Mouse (Mus musculus) liver, embryonic 15.5 days (tissue): ENCODE results near the gene Ipcef1. TPM values are rescaled to one million over a fixed set of nuclear protein-coding genes. Genes with fewer than 3 reads are reported as not detected.

ENCODE experiments used
- ATAC-seq: fragments of 200-750 bp; cut with Nextera tagmentation; 2 replicates; pipeline ENCODE4 v1.8.0; 2017; ENCODE audit warnings: moderate number of reproducible peaks, mild to moderate bottlenecking, moderate library complexity; ENCODE audit not compliant: insufficient read depth
- H3K27ac ChIP-seq: fragments of 300-500 bp; sonication (generic); replicated peaks from 2 replicates; pipeline ENCODE4 v1.5.1; 2015; ENCODE audit warnings: mild to moderate bottlenecking, inconsistent platforms
- H3K27me3 ChIP-seq: fragments of 300-500 bp; sonication (generic); 2 replicates; pipeline ENCODE4 v1.6.1; 2015; ENCODE audit warnings: mild to moderate bottlenecking, inconsistent platforms
- H3K36me3 ChIP-seq: fragments of 300-500 bp; sonication (generic); replicated peaks from 2 replicates; pipeline ENCODE4 v1.6.1; 2015; ENCODE audit warnings: moderate library complexity, mild to moderate bottlenecking, inconsistent platforms
- H3K4me1 ChIP-seq: fragments of 300-500 bp; sonication (generic); replicated peaks from 2 replicates; pipeline ENCODE4 v1.6.1; 2015; ENCODE audit warnings: inconsistent platforms
- H3K4me2 ChIP-seq: fragments of 300-500 bp; sonication (generic); 2 replicates; pipeline ENCODE4 v1.6.1; 2015; ENCODE audit warnings: moderate library complexity, mild to moderate bottlenecking, inconsistent platforms
- H3K4me3 ChIP-seq: fragments of 300-500 bp; sonication (generic); replicated peaks from 2 replicates; pipeline ENCODE4 v1.5.1; 2015; ENCODE audit warnings: mild to moderate bottlenecking, inconsistent platforms
- H3K9ac ChIP-seq: fragments of 300-500 bp; sonication (generic); 2 replicates; pipeline ENCODE4 v1.6.1; 2015; ENCODE audit warnings: moderate library complexity, mild to moderate bottlenecking, inconsistent platforms
- H3K9me3 ChIP-seq: fragments of 300-500 bp; sonication (generic); replicated peaks from 2 replicates; pipeline ENCODE4 v1.6.1; 2016; ENCODE audit warnings: inconsistent platforms
- WGBS: fragments of 180-500 bp; shearing (Covaris S2); methylation state at CpG from one replicate; pipeline ENCODE4 v1.1.7; 2015; ENCODE audit warnings: mixed read lengths; ENCODE audit not compliant: insufficient replicate concordance; 5-methylcytosine and 5-hydroxymethylcytosine counted together
- polyA plus RNA-seq: library from polyadenylated mRNA; unstranded; fragments of >200 nt; fragmentation: Nextera tagmentation; extraction: Ambion mirVana; gene quantifications from 2 replicates; pipeline ENCODE4 v1.2.1, GENCODE M21; 2015

Gene Ipcef1
- polyA plus RNA-seq, 1 experiment from 2014 or later, result 0.78 TPM

GRCm38 (mm10) chr10:7063752-7064457 lies 11.6 kb upstream of the Ipcef1 start:
- Histone ChIP-seq H3K4me2 (no peak overlapping the region), H3K9ac (no peak overlapping the region), H3K4me1 (no peaks in the 10 kb centered on the region), H3K27ac (no peak overlapping the region), H3K27me3 (no peaks in the 10 kb centered on the region), H3K36me3 (no peaks in the 10 kb centered on the region), H3K9me3 (no peaks in the 10 kb centered on the region), H3K4me3 (peak overlapping the region; percentile 21; the same call in 1 of the 2 replicates)
- ATAC-seq, result no peak
- 32% methylated on average over 9 of the region's 9 CpGs for WGBS

- no peaks in the 10 kb centered on the region for H3K9me3 ChIP-seq
- 10% methylated on average over 7 of the region's 7 CpGs for WGBS
- H3K27ac ChIP-seq, result no peak overlapping the region
- no peaks in the 10 kb centered on the region for H3K27me3 ChIP-seq
- no peak for ATAC-seq
- H3K4me1 ChIP-seq, result no peaks in the 10 kb centered on the region
- H3K4me3 ChIP-seq, result 0 out of 2 replicates have a peak overlapping the region, but pooled peaks have one; percentile 21
- H3K36me3 ChIP-seq, result no peaks in the 10 kb centered on the region
- H3K9ac ChIP-seq, result no peak overlapping the region
- H3K4me2 ChIP-seq, result no peak overlapping the region
These were observed 10.7 kb upstream of the Ipcef1 start for GRCm38 (mm10) chr10:7062993-7063392.

- Histone ChIP-seq H3K27ac (no peak overlapping the region), H3K4me2 (no peak overlapping the region), H3K4me3 (no peak overlapping the region), H3K9me3 (no peaks in the 10 kb centered on the region), H3K9ac (no peak overlapping the region), H3K4me1 (no peaks in the 10 kb centered on the region), H3K27me3 (no peaks in the 10 kb centered on the region), H3K36me3 (no peaks in the 10 kb centered on the region)
- no peak for ATAC-seq
- WGBS, result 45% methylated on average over 5 of the region's 5 CpGs
These were observed 8.0 kb upstream of the Ipcef1 start for GRCm38 (mm10) chr10:7060326-7060725.

GRCm38 (mm10) chr10:7057546-7057945 lies 5.3 kb upstream of the Ipcef1 start:
- Histone ChIP-seq H3K9ac (no peak overlapping the region), H3K27ac (no peak overlapping the region), H3K4me2 (no peak overlapping the region), H3K9me3 (no peaks in the 10 kb centered on the region), H3K27me3 (no peaks in the 10 kb centered on the region), H3K4me3 (no peak overlapping the region), H3K36me3 (no peaks in the 10 kb centered on the region), H3K4me1 (no peaks in the 10 kb centered on the region)
- WGBS, result 44% methylated on average over 1 of the region's 1 CpGs
- ATAC-seq, result no peak

GRCm38 (mm10) chr10:7054560-7055205 lies 2.4 kb upstream of the Ipcef1 start:
- no peak overlapping the region for H3K9ac ChIP-seq
- ATAC-seq, result no peak
- H3K4me1 ChIP-seq, result no peaks in the 10 kb centered on the region
- H3K27me3 ChIP-seq, result no peaks in the 10 kb centered on the region
- no peaks in the 10 kb centered on the region for H3K36me3 ChIP-seq
- no peak overlapping the region for H3K4me3 ChIP-seq
- no peaks in the 10 kb centered on the region for H3K9me3 ChIP-seq
- no peak overlapping the region for H3K27ac ChIP-seq
- no peak overlapping the region for H3K4me2 ChIP-seq
- 46% methylated on average over 6 of the region's 6 CpGs for WGBS

GRCm38 (mm10) chr10:7049901-7050300 lies 2.4 kb downstream of the Ipcef1 start:
- no peak for ATAC-seq
- 18% methylated on average over 3 of the region's 3 CpGs for WGBS
- no peaks in the 10 kb centered on the region for H3K9me3 ChIP-seq

GRCm38 (mm10) chr10:7047919-7048291 lies 4.4 kb downstream of the Ipcef1 start:
- Histone ChIP-seq H3K4me1 (no peaks in the 10 kb centered on the region), H3K36me3 (no peaks in the 10 kb centered on the region), H3K4me3 (no peak overlapping the region), H3K4me2 (no peak overlapping the region), H3K9ac (no peak overlapping the region), H3K27me3 (no peaks in the 10 kb centered on the region), H3K27ac (no peak overlapping the region), H3K9me3 (no peaks in the 10 kb centered on the region)
- WGBS, result 69% methylated on average over 2 of the region's 2 CpGs
- ATAC-seq, result no peak

More at GRCm38 (mm10) chr10:7049901-7050300, 2.4 kb downstream of the Ipcef1 start:
- no peaks in the 10 kb centered on the region for H3K4me1 ChIP-seq
- no peak overlapping the region for H3K27ac ChIP-seq
- H3K27me3 ChIP-seq, result no peaks in the 10 kb centered on the region
- H3K4me2 ChIP-seq, result no peak overlapping the region
- H3K9ac ChIP-seq, result no peak overlapping the region
- no peak overlapping the region for H3K4me3 ChIP-seq
- no peaks in the 10 kb centered on the region for H3K36me3 ChIP-seq

GRCm38 (mm10) chr10:7047288-7047918 lies 4.9 kb downstream of the Ipcef1 start:
- no peak overlapping the region for H3K4me3 ChIP-seq
- no peak overlapping the region for H3K27ac ChIP-seq
- H3K27me3 ChIP-seq, result no peaks in the 10 kb centered on the region
- no peaks in the 10 kb centered on the region for H3K9me3 ChIP-seq
- H3K4me1 ChIP-seq, result no peaks in the 10 kb centered on the region
- H3K9ac ChIP-seq, result no peak overlapping the region
- no peaks in the 10 kb centered on the region for H3K36me3 ChIP-seq
- no peak overlapping the region for H3K4me2 ChIP-seq
- 59% methylated on average over 10 of the region's 10 CpGs for WGBS
- no peak for ATAC-seq

GRCm38 (mm10) chr10:7043896-7044295 lies 8.4 kb downstream of the Ipcef1 start:
- Histone ChIP-seq H3K4me3 (no peak overlapping the region), H3K9me3 (no peaks in the 10 kb centered on the region), H3K4me2 (no peak overlapping the region), H3K4me1 (no peaks in the 10 kb centered on the region), H3K9ac (no peak overlapping the region), H3K27ac (no peak overlapping the region), H3K27me3 (no peaks in the 10 kb centered on the region), H3K36me3 (no peaks in the 10 kb centered on the region)
- ATAC-seq, result no peak
- WGBS, result 73% methylated on average over 5 of the region's 5 CpGs

- Histone ChIP-seq H3K9ac (no peak overlapping the region), H3K4me2 (no peak overlapping the region), H3K4me1 (no peaks in the 10 kb centered on the region), H3K27me3 (no peaks in the 10 kb centered on the region), H3K9me3 (no peaks in the 10 kb centered on the region), H3K36me3 (no peaks in the 10 kb centered on the region), H3K27ac (no peak overlapping the region), H3K4me3 (no peak overlapping the region)
- ATAC-seq, result no peak
These were observed 11.2 kb downstream of the Ipcef1 start for GRCm38 (mm10) chr10:7041032-7041431.

- no peak overlapping the region for H3K27ac ChIP-seq
- H3K36me3 ChIP-seq, result no peaks in the 10 kb centered on the region
- H3K27me3 ChIP-seq, result no peaks in the 10 kb centered on the region
- H3K9ac ChIP-seq, result no peak overlapping the region
- 71% methylated on average over 5 of the region's 5 CpGs for WGBS
- H3K4me2 ChIP-seq, result no peak overlapping the region
- no peak overlapping the region for H3K4me3 ChIP-seq
- no peaks in the 10 kb centered on the region; the same call in 1 of the 2 replicates for H3K4me1 ChIP-seq
- no peaks in the 10 kb centered on the region for H3K9me3 ChIP-seq
- no peak for ATAC-seq
These were observed 15.1 kb downstream of the Ipcef1 start for GRCm38 (mm10) chr10:7037194-7037593.
